Mouse (Mus musculus): Measurements from ENCODE around the gene Krt81.

Krt81 gene

GRCm38 (mm10) chr15:101447444-101447843 is 16.1 kb downstream of the Krt81 start, which contains the start of gene Krt88:
Gene Krt88, plus strand, starts transcription at chr15:101447744.
- no peak for DNase-seq

- no peak for DNase-seq
These were observed 17.0 kb downstream of the Krt81 start for GRCm38 (mm10) chr15:101446572-101446971.

DNA sequence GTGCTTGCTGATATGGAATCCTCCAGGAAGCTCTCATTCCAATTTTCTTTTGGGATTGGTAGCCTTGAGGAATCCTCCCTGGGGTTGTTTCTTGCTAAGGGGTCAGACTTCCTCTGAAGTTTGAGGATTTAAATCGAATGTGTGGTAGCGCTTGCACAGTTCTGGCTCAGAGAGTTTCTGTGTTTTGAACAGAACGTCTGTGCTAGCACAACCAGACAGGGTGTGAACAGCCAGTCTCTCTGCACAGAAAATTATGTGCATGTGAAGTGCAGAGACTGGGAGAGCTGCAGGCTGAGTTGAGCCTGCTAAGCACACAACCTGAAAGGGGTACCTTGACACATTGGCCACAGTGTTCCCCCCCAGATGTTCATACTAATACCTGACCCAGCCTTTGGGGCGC is 22.7 kb downstream of the Krt81 start:
- DNase-seq = no peak

GRCm38 (mm10) chr15:101438555-101438954 is 25.0 kb downstream of the Krt81 start, which contains the start of gene Krt87:
Gene Krt87, minus strand, starts transcription at chr15:101438804.
- DNase-seq = no peak

DNA sequence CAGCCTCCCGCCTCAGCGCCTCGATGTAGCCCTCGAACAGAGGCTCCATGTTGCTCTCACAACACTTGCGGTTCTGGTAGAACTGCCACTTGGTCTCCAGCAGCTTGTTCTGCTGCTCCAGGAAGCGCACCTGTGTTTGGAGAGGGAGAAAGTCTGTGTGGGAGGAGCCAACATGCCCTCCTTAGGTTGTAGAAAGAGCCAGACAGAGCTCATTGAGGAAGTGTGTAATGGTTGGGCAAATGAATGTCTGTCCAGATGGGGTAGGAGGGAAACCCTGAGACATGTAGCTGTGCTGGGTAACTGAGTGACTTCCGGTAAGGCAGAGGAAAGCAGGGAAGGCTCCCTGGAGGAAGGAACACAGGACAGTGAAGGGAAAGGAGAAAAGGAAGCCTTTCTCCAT is 26.9 kb downstream of the Krt81 start:
- no peak for DNase-seq

- DNase-seq = no peak
These were observed 38.6 kb downstream of the Krt81 start for GRCm38 (mm10) chr15:101424914-101425313.

DNA sequence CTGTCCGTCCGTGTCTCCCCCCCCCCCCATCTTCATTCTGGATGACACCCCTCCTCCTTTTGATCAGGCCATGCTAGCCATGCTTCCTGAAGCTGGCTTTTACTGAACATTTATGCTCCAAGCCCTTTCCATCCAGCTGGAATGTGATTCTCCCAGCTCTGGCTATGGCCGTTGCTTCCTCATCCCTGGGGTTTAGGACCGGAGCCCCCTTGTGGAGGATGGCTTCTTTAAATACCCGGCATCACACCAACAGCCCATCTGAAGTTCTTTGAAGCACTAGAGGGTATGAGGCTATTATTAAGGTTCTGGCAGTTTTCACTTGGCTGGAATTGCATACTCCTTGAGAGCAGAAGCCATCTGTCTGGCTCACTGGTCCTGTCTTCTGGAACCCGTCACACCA is 42.6 kb downstream of the Krt81 start:
- DNase-seq = no peak

DNA sequence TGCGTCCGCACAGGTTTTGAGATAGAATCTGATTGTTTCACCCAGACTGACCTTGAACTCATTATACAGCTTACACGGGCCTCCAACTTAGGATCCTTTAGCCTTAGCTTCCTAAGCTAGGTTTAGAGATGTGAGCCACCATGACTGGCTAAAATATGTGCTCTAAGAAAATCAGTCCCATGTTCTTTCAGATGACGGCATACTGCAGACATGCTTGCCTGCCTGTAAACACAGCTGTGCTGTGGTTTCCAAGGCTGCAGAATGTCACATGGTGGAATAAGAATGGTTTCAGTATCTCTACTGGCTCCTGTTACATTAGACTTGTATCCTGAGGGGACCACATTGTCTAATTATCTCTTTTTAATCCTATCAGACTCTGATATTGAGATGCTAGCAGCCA is 44.6 kb downstream of the Krt81 start:
- DNase-seq = no peak

DNA sequence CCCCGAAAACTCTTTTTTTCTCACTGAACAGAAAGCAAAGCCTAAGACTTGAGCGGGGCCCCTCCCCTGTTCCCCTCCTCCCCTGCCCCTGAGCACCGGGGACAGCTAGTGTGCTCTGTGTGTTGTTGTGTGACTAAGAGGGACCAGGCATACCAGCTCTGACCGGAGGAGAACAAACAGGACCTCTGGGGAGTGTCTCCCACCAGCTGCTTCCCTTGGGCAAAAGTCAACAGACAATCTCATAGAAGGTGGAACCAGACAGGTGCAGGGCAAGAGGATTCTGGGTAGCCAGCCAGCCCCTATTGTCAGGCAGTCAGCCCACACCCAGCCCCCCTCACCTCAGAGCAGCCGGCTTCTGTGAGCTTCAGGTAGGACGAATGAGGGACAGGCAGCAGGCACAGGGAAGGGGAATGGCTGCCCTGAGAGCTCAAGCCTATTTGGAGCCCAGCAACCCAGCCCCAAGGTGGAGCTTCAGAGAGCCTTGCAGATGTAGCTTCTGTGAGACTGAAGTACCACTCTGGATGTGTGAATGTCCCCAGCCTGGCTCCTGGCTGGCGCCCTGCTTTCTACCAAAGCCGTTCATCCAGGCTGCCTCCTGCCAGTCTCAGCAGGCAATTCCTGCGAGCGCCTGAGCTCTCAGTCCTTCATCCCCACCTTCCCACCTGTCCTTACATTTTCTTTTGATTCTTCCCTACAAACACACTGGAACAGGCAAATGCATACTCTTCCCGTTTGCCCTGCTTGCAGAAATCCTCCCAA is 48.6 kb downstream of the Krt81 start:
- peak; percentile 43 for DNase-seq

DNA sequence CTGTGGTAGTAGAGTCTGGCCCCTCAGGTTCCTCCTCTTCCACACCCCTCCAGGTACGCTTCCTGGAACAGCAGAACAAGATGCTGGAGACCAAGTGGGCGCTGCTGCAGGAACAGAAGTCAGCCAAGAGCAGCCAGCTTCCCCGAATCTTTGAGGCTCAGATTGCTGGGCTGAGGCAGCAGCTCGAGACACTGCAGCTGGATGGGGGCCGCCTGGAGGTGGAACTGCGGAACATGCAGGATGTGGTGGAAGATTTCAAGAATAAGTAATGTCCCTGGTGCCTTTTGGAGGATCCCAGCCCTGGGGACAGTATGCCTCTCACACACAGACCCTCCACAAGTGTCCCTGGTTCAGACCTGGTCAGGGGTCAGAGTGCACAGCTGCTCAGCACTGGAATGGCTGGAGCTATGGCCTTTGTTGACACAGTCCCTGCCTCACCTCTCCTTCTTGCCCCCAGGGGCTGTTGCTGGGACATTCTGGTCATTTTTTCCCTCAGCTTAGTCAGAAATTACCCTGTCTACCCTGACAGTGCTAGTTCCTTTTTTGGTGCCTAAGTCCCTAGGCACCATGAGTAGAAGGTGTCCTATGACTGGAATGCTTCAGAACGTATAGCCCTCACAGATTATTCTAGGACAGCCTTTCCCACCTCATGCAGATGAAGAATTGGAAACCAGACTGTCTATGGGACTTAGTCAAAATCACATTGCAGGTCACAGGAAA is 49.5 kb downstream of the Krt81 start:
- DNase-seq = no peak

DNA sequence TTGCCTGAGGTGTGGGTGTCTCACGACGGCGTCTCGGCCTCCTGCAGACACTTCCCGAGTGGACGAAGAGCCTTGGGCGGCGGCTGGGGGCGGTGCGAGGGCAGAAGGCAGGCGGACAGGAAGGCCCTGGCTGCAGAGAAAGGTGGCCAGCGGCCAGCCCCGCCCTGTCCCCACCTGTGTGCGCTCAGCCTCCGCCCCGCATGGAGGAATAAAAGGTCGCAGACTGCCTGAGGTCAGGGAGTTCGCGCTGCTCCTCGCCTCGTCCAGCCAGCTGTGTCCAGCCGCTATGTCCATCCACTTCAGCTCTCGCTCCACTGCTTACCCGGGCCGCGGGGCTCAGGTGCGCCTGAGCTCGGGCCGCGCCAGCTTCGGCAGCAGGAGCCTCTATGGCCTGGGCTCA is 51.4 kb downstream of the Krt81 start:
- DNase-seq = no peak

DNA sequence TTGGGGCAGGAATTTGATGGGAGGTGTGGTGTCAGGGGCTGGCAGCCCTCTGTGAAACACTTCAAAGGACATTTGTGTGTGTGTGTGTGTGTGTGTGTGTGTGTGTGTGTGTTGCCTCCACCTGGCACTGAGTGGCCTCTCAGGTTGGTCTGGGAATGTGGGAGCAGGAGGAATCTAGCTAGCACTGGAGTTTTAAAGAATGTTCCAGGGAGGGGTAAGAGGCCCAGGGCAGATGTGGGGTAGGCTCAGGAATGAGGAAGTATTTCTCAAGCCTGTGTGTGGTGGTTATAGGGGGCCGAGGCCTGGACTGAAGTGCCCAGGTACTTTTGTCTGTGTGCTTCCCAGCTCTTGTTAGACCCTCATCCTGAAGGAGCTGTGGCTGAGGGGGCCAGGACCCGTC is 52.8 kb downstream of the Krt81 start, which contains the start of gene Krt7:
Gene Krt7 (plus strand): TSS at position 269 of the 400 bp plus-strand sequence.
- no peak for DNase-seq

Measured in cerebellum, adult 9-11 months (tissue).